Mouse (Mus musculus): ENCODE measurements at regions not wholly inside any gene's neighbourhood (a gene's known extent, or its start where the extent isn't known, plus 50 kb on each side); places are given as distances from the start of the nearest gene placed in this dataset.

DNA sequence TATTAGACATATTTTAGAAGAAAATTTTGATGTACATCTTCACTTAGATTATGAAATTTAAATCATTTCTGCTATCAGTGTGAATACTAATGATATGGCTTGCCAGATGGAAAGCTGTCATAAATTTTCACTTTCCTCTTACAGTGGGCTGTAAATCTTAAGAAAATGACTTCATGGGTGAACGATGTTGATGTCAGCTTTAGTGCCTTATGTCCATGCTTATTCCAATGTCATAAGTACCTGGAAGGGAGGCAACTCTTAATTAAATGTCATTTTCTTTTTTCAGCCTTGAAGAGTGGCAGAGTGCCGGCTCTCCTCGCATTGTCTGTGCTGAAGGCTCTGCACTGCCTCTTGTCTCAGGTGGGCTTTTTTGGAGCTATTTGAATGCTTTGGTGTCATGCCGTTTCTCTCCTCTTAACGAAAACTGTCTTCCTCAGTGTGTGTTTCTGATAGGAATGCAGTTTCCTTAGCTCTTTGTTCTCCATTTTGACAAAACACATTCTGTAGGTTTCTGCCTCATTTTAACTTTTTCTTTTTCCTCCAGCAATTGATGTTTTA, 351.6 kb downstream of the Stim2 start:
- no peaks in the 10 kb centered on the region for H3K36me3 ChIP-seq (ENCODE audit: control insufficient read depth, insufficient read depth)
- H3K27me3 ChIP-seq (ENCODE audit: control insufficient read depth, insufficient read depth, low read length), result no peaks in the 10 kb centered on the region
- H3K4me1 ChIP-seq (ENCODE audit: control insufficient read depth, insufficient read depth, low read length), result no peaks in the 10 kb centered on the region; the same call in 1 of the 2 replicates
- no peak for ATAC-seq (replicated peaks; ENCODE audit: extremely low read depth, insufficient read depth, low FRiP score)
- no peak overlapping the region for H3K27ac ChIP-seq (ENCODE audit: low read length)
- H3K4me3 ChIP-seq (ENCODE audit: low read length), result no peak overlapping the region
- no peaks in the 10 kb centered on the region for H3K9me3 ChIP-seq (replicated peaks; ENCODE audit: control insufficient read depth, low read length)
- no peak overlapping the region for H3K9ac ChIP-seq (ENCODE audit: low read length)
- 72% methylated on average over 5 of the region's 5 CpGs for WGBS
- H3K4me2 ChIP-seq (ENCODE audit: low read depth, low read length), result no peak overlapping the region

DNA sequence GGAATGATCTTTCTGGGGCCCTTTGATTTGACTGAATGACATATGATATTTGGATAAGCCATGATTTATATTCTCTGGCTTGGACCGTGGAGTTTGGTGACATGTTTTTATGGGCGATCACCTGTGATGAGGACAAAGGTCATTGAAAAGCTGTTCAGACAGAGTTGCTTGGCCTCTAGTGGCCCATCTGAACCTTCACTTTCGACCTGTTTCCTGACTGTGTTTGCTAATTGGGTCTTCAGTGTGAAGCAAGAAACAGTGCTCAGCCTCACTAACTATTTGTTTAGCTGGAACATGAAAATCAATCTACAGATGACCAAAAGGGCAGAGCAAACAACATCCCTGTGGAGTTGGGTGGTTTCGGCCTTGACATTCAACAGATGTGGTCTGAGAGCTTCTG, 357.8 kb downstream of the Stim2 start:
- 70% methylated on average over 4 of the region's 4 CpGs for WGBS
- no peak overlapping the region for H3K4me2 ChIP-seq (ENCODE audit: low read depth, low read length)
- H3K36me3 ChIP-seq (ENCODE audit: control insufficient read depth, insufficient read depth), result no peaks in the 10 kb centered on the region
- no peak overlapping the region for H3K4me3 ChIP-seq (ENCODE audit: low read length)
- H3K4me1 ChIP-seq (ENCODE audit: control insufficient read depth, insufficient read depth, low read length), result no peaks in the 10 kb centered on the region
- H3K9ac ChIP-seq (ENCODE audit: low read length), result no peak overlapping the region
- no peaks in the 10 kb centered on the region for H3K27me3 ChIP-seq (ENCODE audit: control insufficient read depth, insufficient read depth, low read length)
- H3K9me3 ChIP-seq (replicated peaks; ENCODE audit: control insufficient read depth, low read length), result no peaks in the 10 kb centered on the region
- no peak for ATAC-seq (replicated peaks; ENCODE audit: extremely low read depth, insufficient read depth, low FRiP score)
- no peak overlapping the region for H3K27ac ChIP-seq (ENCODE audit: low read length)

DNA sequence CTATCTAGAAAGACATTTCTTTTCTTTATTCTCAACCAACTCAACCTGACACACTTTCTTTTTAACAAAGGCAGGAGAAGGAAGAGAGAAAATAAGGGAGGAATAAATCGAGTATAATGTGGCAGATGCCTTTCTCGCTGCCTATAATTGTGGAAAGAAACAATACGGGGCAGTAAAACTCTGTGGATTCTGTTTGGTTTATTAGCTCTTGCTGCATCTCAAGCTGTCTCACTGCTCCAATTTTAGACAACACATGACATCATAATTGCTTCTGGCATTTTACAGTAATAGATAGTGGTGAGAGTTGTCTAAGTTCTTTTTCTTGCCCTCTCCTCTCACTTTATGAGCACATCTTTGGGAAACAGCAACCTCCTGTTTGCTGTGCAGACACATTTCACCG, 359.2 kb downstream of the Stim2 start:
- H3K9me3 ChIP-seq (replicated peaks; ENCODE audit: control insufficient read depth, low read length), result no peaks in the 10 kb centered on the region
- H3K9ac ChIP-seq (ENCODE audit: low read length), result no peak overlapping the region
- WGBS, result 75% methylated on average over 4 of the region's 4 CpGs
- H3K4me2 ChIP-seq (ENCODE audit: low read depth, low read length), result no peak overlapping the region
- no peaks in the 10 kb centered on the region for H3K4me1 ChIP-seq (ENCODE audit: control insufficient read depth, insufficient read depth, low read length)
- H3K27ac ChIP-seq (ENCODE audit: low read length), result no peak overlapping the region
- H3K4me3 ChIP-seq (ENCODE audit: low read length), result no peak overlapping the region
- no peaks in the 10 kb centered on the region for H3K36me3 ChIP-seq (ENCODE audit: control insufficient read depth, insufficient read depth)
- no peaks in the 10 kb centered on the region for H3K27me3 ChIP-seq (ENCODE audit: control insufficient read depth, insufficient read depth, low read length)
- ATAC-seq (replicated peaks; ENCODE audit: extremely low read depth, insufficient read depth, low FRiP score), result no peak

DNA sequence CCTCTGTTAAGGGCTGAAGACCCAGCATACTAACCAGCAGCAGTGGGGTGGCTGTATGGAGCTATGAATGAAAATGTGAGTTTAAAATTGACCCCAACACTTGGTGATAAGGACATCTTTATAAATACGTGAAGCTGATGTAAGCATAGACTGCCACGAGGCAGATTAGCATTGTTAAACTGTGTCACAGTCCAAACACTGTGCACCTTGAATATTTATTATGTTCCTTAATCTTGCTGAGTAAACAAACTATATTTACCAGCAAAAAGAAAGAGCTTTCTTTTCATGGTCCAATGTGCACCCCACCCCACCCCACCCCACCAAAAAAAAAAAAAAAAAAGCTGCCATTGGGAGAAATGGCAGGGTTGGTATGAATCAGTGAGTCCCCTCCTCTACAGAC, 359.9 kb downstream of the Stim2 start:
- Histone ChIP-seq H3K36me3 (ENCODE audit: control insufficient read depth, insufficient read depth) (no peaks in the 10 kb centered on the region), H3K27ac (ENCODE audit: low read length) (no peak overlapping the region), H3K27me3 (ENCODE audit: control insufficient read depth, insufficient read depth, low read length) (no peaks in the 10 kb centered on the region), H3K9ac (ENCODE audit: low read length) (no peak overlapping the region), H3K4me3 (ENCODE audit: low read length) (no peak overlapping the region), H3K9me3 (replicated peaks; ENCODE audit: control insufficient read depth, low read length) (no peaks in the 10 kb centered on the region), H3K4me1 (ENCODE audit: control insufficient read depth, insufficient read depth, low read length) (no peaks in the 10 kb centered on the region), H3K4me2 (ENCODE audit: low read depth, low read length) (no peak overlapping the region)
- ATAC-seq (replicated peaks; ENCODE audit: extremely low read depth, insufficient read depth, low FRiP score), result no peak
- WGBS, result 61% methylated on average over 2 of the region's 2 CpGs

Data from heart, embryonic 16.5 days (tissue).